ENCODE assay signal across 8 mouse cellular contexts in the genomic region with DNA sequence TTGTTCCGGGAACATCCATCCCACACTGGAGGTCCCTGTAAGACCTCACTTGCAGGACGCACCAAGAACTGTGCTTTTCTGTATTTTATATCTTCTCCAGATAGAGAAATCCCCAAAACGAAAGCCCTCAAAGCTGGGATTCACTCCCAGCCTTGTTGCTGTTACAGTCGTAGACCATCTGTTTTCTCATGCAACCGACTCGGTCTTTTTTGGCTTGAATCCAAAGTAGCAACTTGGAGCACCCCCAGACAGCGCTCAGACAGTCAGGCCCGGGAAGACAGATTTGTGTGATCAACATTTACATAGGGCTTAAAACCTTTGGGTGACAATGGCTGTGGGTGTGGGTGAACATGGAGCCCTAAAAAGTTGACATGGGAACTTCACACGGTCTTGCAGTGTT. TPM values are rescaled to one million over a fixed set of nuclear protein-coding genes. Genes with fewer than 3 reads are reported as not detected.
DNase-seq lines count a peak whose midpoint lies in the region; ATAC-seq and TF ChIP-seq lines count a peak whose summit lies in the region.

No protein-coding gene starts in this region.

- TF ChIP-seq POLR2A in bone marrow, adult 2 months (IDR thresholded peaks at IDR 0.05; ENCODE audit: borderline replicate concordance, control insufficient read depth, low read depth, low read length): no peak

- H3K4me1 ChIP-seq in bone marrow, adult 2 months (ENCODE audit: control insufficient read depth, insufficient read depth, low read length): peaks cover 6% of the 10 kb centered on the region; the same call in 1 of the 2 replicates
- H3K4me1 ChIP-seq in heart, embryonic 10.5 days: peaks cover 24% of the 10 kb centered on the region
- H3K4me1 ChIP-seq in neural tube, embryonic 15.5 days: peaks cover 24% of the 10 kb centered on the region

- H3K27ac ChIP-seq in bone marrow, adult 2 months (ENCODE audit: control insufficient read depth, insufficient read depth, low read depth, low read length, poor library complexity): peak overlapping the region; percentile 53
- 0 out of 2 replicates have a peak overlapping the region, but pooled peaks have one; percentile 74 for H3K27ac ChIP-seq in heart, embryonic 10.5 days
- no peak overlapping the region for H3K27ac ChIP-seq in neural tube, embryonic 15.5 days (replicated peaks)

- peak; percentile 63; the same call in 1 of the 2 replicates for ATAC-seq in neural tube, embryonic 15.5 days (ENCODE audit: low FRiP score)
- ATAC-seq in erythroid progenitor cell, adult 5-6 weeks (replicated peaks; ENCODE audit: low FRiP score, poor library complexity, severe bottlenecking): no peak

- no peak overlapping the region for H3K9ac ChIP-seq in neural tube, embryonic 15.5 days (replicated peaks)

- intact Hi-C loops in left cerebral cortex, postnatal 10 days (cut with DNase I): loop anchor here (5.0 to 10.0 kb wide), 2 partner anchors 357 to 575 kb away; no protein-coding TSS in a partner anchor

- no peaks in the 10 kb centered on the region for H3K27me3 ChIP-seq in heart, embryonic 10.5 days (ENCODE audit: insufficient read depth, poor library complexity, severe bottlenecking)
- H3K27me3 ChIP-seq in neural tube, embryonic 15.5 days (replicated peaks): no peaks in the 10 kb centered on the region

- TF ChIP-seq CTCF in bone marrow, adult 2 months (IDR thresholded peaks at IDR 0.05; ENCODE audit: control insufficient read depth, insufficient read depth, low read length): no peak

- peak; percentile 50 to 76 for DNase-seq in left cerebral cortex, postnatal 10 days (ENCODE audit: extremely low spot score in 1 of 2, low spot score in 2 of 2)
- no peak for DNase-seq in left cerebral cortex, adult 11 months (ENCODE audit: low spot score)
- DNase-seq in heart, embryonic 10.5 days (ENCODE audit: low spot score): no peak
- peak; percentile 68 to 87 for DNase-seq in layer of hippocampus, adult 18-20 months (ENCODE audit: low spot score in 2 of 2)
- DNase-seq in adrenal gland, adult 2 months: no peak

- no peak overlapping the region for H3K4me2 ChIP-seq in neural tube, embryonic 15.5 days

- no peaks in the 10 kb centered on the region for H3K36me3 ChIP-seq in heart, embryonic 10.5 days
- no peaks in the 10 kb centered on the region for H3K36me3 ChIP-seq in neural tube, embryonic 15.5 days

- no peaks in the 10 kb centered on the region for H3K9me3 ChIP-seq in heart, embryonic 10.5 days
- H3K9me3 ChIP-seq in neural tube, embryonic 15.5 days (replicated peaks): no peaks in the 10 kb centered on the region

- H3K4me3 ChIP-seq in bone marrow, adult 2 months (replicated peaks; ENCODE audit: control insufficient read depth, low read depth, low read length): no peak overlapping the region
- H3K4me3 ChIP-seq in heart, embryonic 10.5 days: no peak overlapping the region
- no peak overlapping the region for H3K4me3 ChIP-seq in neural tube, embryonic 15.5 days (replicated peaks)

- 11% methylated on average over 9 of the region's 9 CpGs for WGBS in bone marrow, adult 2 months
- 77% methylated on average over 9 of the region's 9 CpGs for WGBS in heart, embryonic 10.5 days
- 55% methylated on average over 9 of the region's 9 CpGs for WGBS in neural tube, embryonic 15.5 days

RNA-seq across cellular contexts. Expression of a gene that starts 59.1 kb away (rescaled TPM):
- 10 to 100 TPM; 25.7 to 27.3 TPM for total RNA-seq in left cerebral cortex, postnatal 10 days (2021)
- 60.7 and 72.8 TPM in 2 replicates for polyA plus RNA-seq in bone marrow, adult 2 months (2011; ENCODE audit: insufficient read depth, insufficient read length, low replicate concordance, missing spikeins)
- 49.6 and 61.8 TPM in 2 replicates for polyA plus RNA-seq in heart, embryonic 10.5 days (2016; fragmentation: Nextera tagmentation; extraction: Ambion mirVana)
- 10 to 100 TPM; 58.1 to 59.5 TPM for total RNA-seq in layer of hippocampus, adult 18-20 months (2021)
- polyA plus RNA-seq in neural tube, embryonic 15.5 days (2015; fragmentation: Nextera tagmentation; extraction: Ambion mirVana): 16.6 and 32.0 TPM in 2 replicates
- total RNA-seq in erythroid progenitor cell, adult 5-6 weeks (2015; ENCODE audit: low replicate concordance): 583 and 622 TPM in 2 replicates
- 406 and 427 TPM in 2 replicates for total RNA-seq in erythroid progenitor cell, adult 5-6 weeks (2017; ENCODE audit: low replicate concordance)
- total RNA-seq in adrenal gland, adult 2 months (2021): 10 to 100 TPM; 62.1 to 69.2 TPM
- 80.7 and 83.2 TPM in 2 replicates for polyA plus RNA-seq in adrenal gland, adult 2 months (2012; rRNA removed)

Comparison
In these comparisons a context has a peak if more than half of its experiments do, and no peak if none do; other contexts are left out.
1. DNase-seq: peak in left cerebral cortex, postnatal 10 days (2 of 2) and layer of hippocampus, adult 18-20 months (2 of 2); none in left cerebral cortex, adult 11 months (single experiment), heart, embryonic 10.5 days (single experiment) and adrenal gland, adult 2 months (single experiment).
2. RNA of a gene that starts 59.1 kb away (total RNA-seq): 406 to 622 TPM in erythroid progenitor cell, adult 5-6 weeks; 62.1 to 69.2 TPM in adrenal gland, adult 2 months, 58.1 to 59.5 TPM in layer of hippocampus, adult 18-20 months and 25.7 to 27.3 TPM in left cerebral cortex, postnatal 10 days; every median in the first group is over 4 times any median in the second.